Mouse (Mus musculus) forebrain, embryonic 16.5 days (tissue): Measurements from ENCODE around the gene Smad5. TPM values are rescaled to one million over a fixed set of nuclear protein-coding genes. Genes with fewer than 3 reads are reported as not detected.

Experiments
- ATAC-seq: fragments of 200-750 bp; cut with Nextera tagmentation; 2 replicates; pipeline ENCODE4 v1.8.0; 2017; ENCODE audit warnings: mild to moderate bottlenecking, moderate library complexity
- H3K27ac ChIP-seq: fragments of 300-500 bp; sonication (generic); 2 replicates; pipeline ENCODE4 v1.5.1; 2014; ENCODE audit warnings: low read length, control low read depth
- H3K27me3 ChIP-seq: fragments of 300-500 bp; sonication (generic); replicated peaks from 2 replicates; pipeline ENCODE4 v1.6.1; 2014; ENCODE audit warnings: low read length; ENCODE audit not compliant: control insufficient read depth, insufficient read depth
- H3K36me3 ChIP-seq: fragments of 300-500 bp; sonication (generic); 2 replicates; pipeline ENCODE4 v1.6.1; 2014; ENCODE audit not compliant: control insufficient read depth, insufficient read depth
- H3K4me1 ChIP-seq: fragments of 300-500 bp; sonication (generic); replicated peaks from 2 replicates; pipeline ENCODE4 v1.6.1; 2014; ENCODE audit warnings: low read length; ENCODE audit not compliant: control insufficient read depth, insufficient read depth
- H3K4me2 ChIP-seq: fragments of 300-500 bp; sonication (generic); 2 replicates; pipeline ENCODE4 v1.6.1; 2014; ENCODE audit warnings: mild to moderate bottlenecking, low read length, control low read depth
- H3K4me3 ChIP-seq: fragments of 300-500 bp; sonication (generic); replicated peaks from 2 replicates; pipeline ENCODE4 v1.5.1; 2014; ENCODE audit warnings: mild to moderate bottlenecking, low read length, control low read depth
- H3K9ac ChIP-seq: fragments of 300-500 bp; sonication (generic); replicated peaks from 2 replicates; pipeline ENCODE4 v1.6.1; 2014; ENCODE audit warnings: low read depth, low read length, control low read depth
- H3K9me3 ChIP-seq: fragments of 300-500 bp; sonication (generic); 2 replicates; pipeline ENCODE4 v1.6.1; 2016; ENCODE audit warnings: low read length; ENCODE audit not compliant: control insufficient read depth
- WGBS: fragments of 180-500 bp; shearing (Covaris S2); extraction: QIAGEN DNeasy Blood & Tissue Kit; methylation state at CpG from one replicate; pipeline ENCODE4 v1.1.7; 2014; 5-methylcytosine and 5-hydroxymethylcytosine counted together
- polyA plus RNA-seq: library from polyadenylated mRNA; unstranded; fragments of >200 nt; fragmentation: Nextera tagmentation; extraction: Ambion mirVana; gene quantifications from 2 replicates; pipeline ENCODE4 v1.2.1, GENCODE M21; 2015

The Smad5 gene
- polyA plus RNA-seq, 1 experiment from 2014 or later: 32.9 TPM

DNA sequence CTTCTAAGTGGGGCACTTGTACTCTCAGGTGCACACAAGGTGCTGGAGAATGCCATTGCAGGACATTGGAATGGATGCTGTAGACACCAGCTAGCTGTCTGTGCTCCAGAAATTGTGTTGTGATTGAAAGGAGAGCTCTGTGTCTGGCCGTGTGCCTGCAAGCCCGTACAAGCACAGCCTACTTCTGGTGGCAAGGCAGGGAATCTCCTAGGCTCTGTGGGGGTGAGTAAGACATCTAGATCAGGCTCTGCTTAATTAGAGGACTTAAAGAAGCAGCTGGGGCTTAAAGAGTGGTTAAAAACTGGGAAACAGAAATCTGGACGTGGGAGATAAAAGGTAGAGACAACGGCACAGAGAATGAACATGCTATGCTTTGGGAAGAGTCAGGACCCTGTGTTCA, 4.8 kb downstream of the Smad5 start:
- Histone ChIP-seq H3K4me3 (no peak overlapping the region), H3K36me3 (0 out of 2 replicates have a peak, but pooled peaks cover 3% of the 10 kb centered on the region), H3K4me1 (peaks cover 44% of the 10 kb centered on the region), H3K9ac (no peak overlapping the region), H3K4me2 (no peak overlapping the region), H3K27me3 (no peaks in the 10 kb centered on the region), H3K27ac (no peak overlapping the region), H3K9me3 (no peaks in the 10 kb centered on the region)
- no peak for ATAC-seq
- WGBS: 58% methylated on average over 4 of the region's 4 CpGs

DNA sequence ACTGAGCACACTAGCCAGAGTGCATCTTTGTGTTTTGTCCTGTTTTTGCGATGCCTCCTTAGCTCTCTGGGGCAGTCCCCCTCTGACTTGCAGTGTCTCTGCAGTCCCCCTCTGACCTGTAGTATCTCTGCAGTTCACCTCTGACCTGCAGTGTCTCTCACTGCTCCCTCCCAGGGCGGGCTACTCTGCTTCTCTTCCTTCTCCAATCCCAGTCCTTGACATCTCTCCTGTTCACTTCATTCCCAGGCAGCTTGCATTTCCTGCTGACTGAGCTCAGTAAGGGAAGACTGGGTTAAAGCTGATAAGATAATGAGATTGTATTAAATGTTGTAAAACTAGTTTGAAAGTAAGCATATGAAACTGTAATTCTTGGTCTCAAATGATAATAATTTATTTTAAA, 7.8 kb downstream of the Smad5 start:
- no peak overlapping the region for H3K27ac ChIP-seq
- WGBS: 81% methylated on average over 2 of the region's 2 CpGs

DNA sequence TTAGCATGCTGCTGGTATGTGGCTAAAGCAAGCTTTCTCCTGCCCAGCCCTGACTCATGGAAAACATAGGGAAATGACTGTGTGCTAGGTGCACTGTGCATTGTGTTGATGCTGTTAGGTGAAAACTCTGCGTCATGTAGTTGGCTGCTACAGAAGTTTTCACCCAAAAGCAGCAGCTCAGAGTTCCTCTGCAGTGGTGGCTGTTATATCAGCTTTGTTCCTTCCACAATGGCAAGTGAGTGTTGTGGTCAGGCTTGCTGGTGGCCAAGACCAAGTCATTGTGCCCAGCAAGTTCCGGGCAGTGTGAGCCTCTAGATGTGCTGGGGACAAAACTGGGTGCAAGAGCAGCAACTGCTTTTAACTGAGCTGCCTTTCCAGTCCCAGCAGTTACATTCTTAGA, 9.4 kb downstream of the Smad5 start:
- Histone ChIP-seq H3K4me1 (peaks cover 14% of the 10 kb centered on the region), H3K27ac (no peak overlapping the region), H3K9me3 (no peaks in the 10 kb centered on the region), H3K9ac (no peak overlapping the region), H3K4me3 (no peak overlapping the region), H3K4me2 (no peak overlapping the region), H3K27me3 (no peaks in the 10 kb centered on the region), H3K36me3 (no peaks in the 10 kb centered on the region)
- no peak for ATAC-seq
- 91% methylated on average over 2 of the region's 2 CpGs for WGBS

More for the DNA sequence above, 7.8 kb downstream of the Smad5 start:
- Histone ChIP-seq H3K4me3 (no peak overlapping the region), H3K4me2 (no peak overlapping the region), H3K9me3 (no peaks in the 10 kb centered on the region), H3K36me3 (0 out of 2 replicates have a peak, but pooled peaks cover 3% of the 10 kb centered on the region), H3K27me3 (no peaks in the 10 kb centered on the region), H3K4me1 (peaks cover 29% of the 10 kb centered on the region), H3K9ac (no peak overlapping the region)
- ATAC-seq: no peak

DNA sequence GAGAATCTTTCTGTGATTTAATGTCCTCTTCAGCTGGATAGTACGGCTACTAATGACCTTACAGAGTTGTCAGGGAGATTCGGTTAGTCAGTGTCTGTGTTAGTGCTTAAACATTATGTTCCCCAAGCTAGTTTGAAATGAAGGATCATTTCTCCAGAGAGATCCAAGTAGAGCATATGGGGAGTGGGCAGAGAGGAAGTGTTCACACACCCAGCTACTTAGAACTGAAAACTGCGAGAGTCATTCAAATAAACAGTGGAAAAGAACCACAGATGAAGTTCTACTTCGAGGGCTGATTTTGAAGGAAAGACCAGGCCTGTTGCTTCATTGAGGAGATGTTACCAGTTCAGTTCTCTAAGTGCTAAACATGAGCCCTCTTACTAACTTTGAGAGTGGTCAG, 23.7 kb downstream of the Smad5 start:
- Histone ChIP-seq H3K9me3 (no peaks in the 10 kb centered on the region), H3K27ac (no peak overlapping the region), H3K4me2 (no peak overlapping the region), H3K4me1 (no peaks in the 10 kb centered on the region), H3K27me3 (no peaks in the 10 kb centered on the region), H3K4me3 (no peak overlapping the region), H3K9ac (no peak overlapping the region), H3K36me3 (peaks cover 18% of the 10 kb centered on the region)
- 86% methylated on average over 4 of the region's 4 CpGs for WGBS
- ATAC-seq: no peak

DNA sequence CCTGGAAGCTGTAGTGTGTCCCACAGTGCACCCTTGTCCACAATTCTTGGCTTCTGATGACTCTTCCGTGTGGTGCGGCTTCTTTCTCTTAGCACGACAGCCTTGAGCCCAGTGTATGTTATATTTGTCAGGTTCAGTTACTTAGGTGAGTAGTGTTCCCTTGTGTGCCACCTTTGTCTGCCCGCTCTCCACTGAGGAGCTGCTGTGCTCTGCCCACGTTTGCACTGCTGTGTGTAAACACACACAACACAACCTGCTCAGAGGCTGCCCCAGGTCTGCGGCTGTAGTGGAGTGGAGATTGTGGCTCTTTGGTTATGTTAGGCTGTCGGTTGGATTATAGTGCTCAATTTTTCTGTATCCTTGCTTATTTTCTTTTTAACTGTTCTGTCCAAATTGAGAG, 26.2 kb downstream of the Smad5 start:
- H3K36me3 ChIP-seq: peaks cover 21% of the 10 kb centered on the region
- WGBS: 95% methylated on average over 7 of the region's 7 CpGs

DNA sequence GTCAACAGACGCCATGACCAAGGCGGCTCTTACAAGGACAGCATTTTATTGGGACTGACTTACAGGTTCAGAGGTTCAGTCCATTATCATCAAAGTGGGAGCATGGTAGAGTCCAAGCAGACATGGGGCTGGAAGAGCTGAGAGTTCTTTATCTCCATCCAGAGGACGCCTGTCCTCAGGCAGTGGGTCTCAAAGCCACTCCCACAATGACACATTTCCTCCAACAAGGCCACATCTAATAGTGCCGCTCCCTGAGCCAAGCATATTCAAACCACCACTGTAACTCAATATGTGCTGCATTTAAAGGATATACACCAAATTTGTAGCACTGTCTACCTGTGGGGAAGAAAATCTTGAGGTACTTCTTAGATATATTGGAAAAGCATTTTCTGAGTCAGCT, 31.8 kb downstream of the Smad5 start:
- H3K4me3 ChIP-seq: no peak overlapping the region
- H3K27ac ChIP-seq: no peak overlapping the region
- no peak for ATAC-seq
- peaks cover 24% of the 10 kb centered on the region for H3K36me3 ChIP-seq
- H3K27me3 ChIP-seq: no peaks in the 10 kb centered on the region
- H3K4me2 ChIP-seq: no peak overlapping the region
- WGBS: 91% methylated on average over 4 of the region's 4 CpGs
- no peaks in the 10 kb centered on the region for H3K9me3 ChIP-seq
- H3K9ac ChIP-seq: no peak overlapping the region
- no peaks in the 10 kb centered on the region for H3K4me1 ChIP-seq

More for the DNA sequence above, 26.2 kb downstream of the Smad5 start:
- no peak for ATAC-seq
- Histone ChIP-seq H3K4me2 (no peak overlapping the region), H3K27ac (no peak overlapping the region), H3K27me3 (no peaks in the 10 kb centered on the region), H3K9me3 (no peaks in the 10 kb centered on the region), H3K4me1 (no peaks in the 10 kb centered on the region), H3K9ac (no peak overlapping the region), H3K4me3 (no peak overlapping the region)

DNA sequence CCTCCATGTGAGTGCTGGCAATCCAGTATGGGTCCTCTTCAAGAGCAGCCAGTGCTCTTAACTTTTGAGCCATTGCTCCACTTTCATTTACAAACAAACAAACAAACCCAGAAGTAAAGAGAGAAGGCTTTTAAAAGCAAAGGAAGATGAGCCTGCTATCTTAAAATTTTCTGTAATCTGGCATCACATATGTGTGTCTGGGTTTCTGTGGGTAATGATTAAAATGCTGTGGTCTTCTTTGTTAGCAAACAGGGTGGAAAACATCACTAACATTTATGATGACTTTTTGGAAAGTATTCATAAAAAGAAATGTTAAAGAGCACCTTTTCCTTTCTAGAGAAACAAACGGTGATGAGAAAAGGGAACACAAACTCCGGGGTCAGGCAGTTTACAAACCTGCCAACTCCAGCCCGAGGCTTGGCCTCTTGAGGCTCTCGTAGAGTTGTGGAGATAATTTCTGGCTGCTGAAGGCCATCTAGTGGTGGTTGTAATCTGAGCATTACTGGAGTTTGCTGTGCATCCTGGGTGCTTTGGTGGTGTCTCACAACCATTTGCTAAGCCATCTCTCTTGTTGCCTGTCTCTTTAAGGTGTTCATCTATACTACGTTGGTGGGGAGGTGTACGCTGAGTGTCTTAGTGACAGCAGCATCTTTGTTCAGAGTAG, 32.5 kb downstream of the Smad5 start:
- H3K9ac ChIP-seq: no peak overlapping the region
- no peaks in the 10 kb centered on the region for H3K9me3 ChIP-seq
- no peak overlapping the region for H3K4me3 ChIP-seq
- H3K27ac ChIP-seq: no peak overlapping the region
- H3K36me3 ChIP-seq: peaks cover 27% of the 10 kb centered on the region
- 63% methylated on average over 6 of the region's 6 CpGs for WGBS
- ATAC-seq: peak; percentile 38; the same call in 1 of the 2 replicates
- no peak overlapping the region for H3K4me2 ChIP-seq
- H3K4me1 ChIP-seq: no peaks in the 10 kb centered on the region
- no peaks in the 10 kb centered on the region for H3K27me3 ChIP-seq

DNA sequence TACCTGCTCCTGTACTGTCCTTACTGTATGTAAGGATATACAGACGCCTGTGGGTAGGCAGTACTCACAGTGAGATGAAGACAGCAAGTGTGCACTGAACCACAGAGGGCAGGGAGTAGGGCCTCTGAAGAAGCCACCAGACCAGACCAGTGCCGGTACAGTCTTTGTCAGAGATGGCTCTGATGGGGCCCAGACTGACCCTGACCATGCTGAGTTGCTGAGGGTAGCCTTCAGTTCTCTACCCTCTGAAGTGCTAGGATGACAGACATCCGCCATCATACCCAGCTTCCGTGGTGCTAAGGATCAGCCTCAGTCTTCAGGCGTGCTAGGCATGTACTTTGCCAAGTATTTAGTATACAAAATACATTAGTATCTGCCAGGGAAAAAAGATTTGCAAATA, 36.7 kb downstream of the Smad5 start:
- H3K4me3 ChIP-seq: no peak overlapping the region
- peaks cover 7% of the 10 kb centered on the region; the same call in 1 of the 2 replicates for H3K4me1 ChIP-seq
- H3K27ac ChIP-seq: no peak overlapping the region
- H3K27me3 ChIP-seq: no peaks in the 10 kb centered on the region
- H3K36me3 ChIP-seq: peaks cover 16% of the 10 kb centered on the region
- no peaks in the 10 kb centered on the region for H3K9me3 ChIP-seq
- H3K9ac ChIP-seq: no peak overlapping the region
- no peak for ATAC-seq
- WGBS: 92% methylated on average over 5 of the region's 5 CpGs
- H3K4me2 ChIP-seq: no peak overlapping the region

DNA sequence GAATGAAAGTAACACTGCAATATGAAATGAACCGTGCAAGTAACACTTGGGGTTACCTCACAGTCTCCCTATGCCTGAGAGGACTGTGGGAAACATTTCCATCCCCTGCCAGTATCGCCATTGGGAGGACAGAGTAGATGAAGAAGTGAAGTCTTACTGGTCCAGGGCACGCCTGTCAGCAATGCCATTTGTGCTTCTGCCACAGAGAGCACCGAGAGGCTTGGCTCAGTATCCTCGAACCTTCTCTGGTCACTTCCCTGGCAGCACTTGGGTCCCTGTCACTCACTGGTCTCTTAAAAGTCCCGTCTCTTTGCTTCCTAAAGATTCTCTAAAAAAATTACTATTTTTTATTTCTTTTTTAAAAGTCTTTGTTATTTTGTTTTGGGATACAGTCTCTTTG, 37.7 kb downstream of the Smad5 start:
- Histone ChIP-seq H3K36me3 (peaks cover 14% of the 10 kb centered on the region), H3K27ac (no peak overlapping the region), H3K4me2 (no peak overlapping the region), H3K9ac (no peak overlapping the region), H3K4me1 (peaks cover 7% of the 10 kb centered on the region; the same call in 1 of the 2 replicates), H3K27me3 (no peaks in the 10 kb centered on the region), H3K9me3 (no peaks in the 10 kb centered on the region), H3K4me3 (no peak overlapping the region)
- WGBS: 81% methylated on average over 6 of the region's 6 CpGs
- no peak for ATAC-seq

DNA sequence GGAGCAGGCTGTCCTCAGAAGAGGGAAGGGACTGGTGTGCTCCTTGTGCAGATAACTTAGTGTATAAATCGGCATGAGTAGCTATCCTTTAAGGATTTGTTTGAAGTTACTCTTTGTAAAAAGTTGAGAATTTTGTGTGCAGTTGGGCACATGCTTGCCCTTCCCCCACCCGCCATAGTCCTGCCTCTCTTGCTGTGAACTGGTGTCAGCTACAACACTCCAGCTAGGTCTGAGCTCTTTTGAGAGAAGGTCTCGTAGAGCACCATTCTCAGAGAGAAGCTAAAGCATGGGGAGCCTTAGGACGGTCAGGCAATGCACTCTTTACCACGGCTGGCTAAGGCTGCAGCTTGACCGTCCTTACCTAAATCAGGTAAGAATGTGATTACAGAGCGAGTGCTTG, 38.9 kb downstream of the Smad5 start:
- Histone ChIP-seq H3K27ac (no peak overlapping the region), H3K4me2 (no peak overlapping the region), H3K36me3 (peaks cover 14% of the 10 kb centered on the region), H3K9ac (no peak overlapping the region), H3K4me3 (no peak overlapping the region), H3K27me3 (no peaks in the 10 kb centered on the region), H3K4me1 (peaks cover 7% of the 10 kb centered on the region; the same call in 1 of the 2 replicates), H3K9me3 (no peaks in the 10 kb centered on the region)
- no peak for ATAC-seq
- WGBS: 77% methylated on average over 7 of the region's 7 CpGs
